In the genomic region with DNA sequence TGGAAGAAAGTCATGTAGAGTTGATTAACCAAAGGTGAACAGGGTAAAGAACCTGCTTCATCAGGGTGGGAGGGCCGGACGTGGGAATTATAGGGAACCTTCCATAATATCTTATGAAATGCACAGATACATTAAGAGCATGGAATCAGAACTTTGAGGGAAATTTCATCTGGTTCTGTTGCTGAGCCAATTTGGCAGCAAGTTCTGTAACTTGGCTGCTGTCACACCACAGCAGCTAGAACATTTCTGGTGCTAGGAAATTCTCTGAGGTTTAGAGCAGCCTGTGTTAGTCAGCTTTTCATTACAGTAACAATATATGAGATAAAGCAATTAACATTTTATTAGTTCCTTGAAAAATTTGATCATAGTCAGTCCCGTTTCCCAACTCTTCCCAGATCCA, we compare ENCODE assay signal across 20 mouse cellular contexts. TPM values are rescaled to one million over a fixed set of nuclear protein-coding genes. Genes with fewer than 3 reads are reported as not detected.
A peak's percentile ranks its signal among the peaks of the same experiment; 100 is the strongest.
DNase-seq lines count a peak whose midpoint lies in the region; ATAC-seq and TF ChIP-seq lines count a peak whose summit lies in the region.
"Had no signal": no experiment of that assay in that cellular context is flagged by ENCODE, and none has a peak within 500 bp of the region (broad histone marks: within the 10 kb centered on the region; RNA-seq: fewer than 3 reads in every experiment).

No protein-coding gene starts in this region.

- DNase-seq in kidney, postnatal 0 days (ENCODE audit: low spot score), result peak; percentile 22
- peak; percentile 26 to 28 for DNase-seq in right cerebral cortex, adult 2 months (ENCODE audit: low spot score in 2 of 2)
- DNase-seq in right cerebral cortex, postnatal 14 days, result no peak
- DNase-seq in layer of hippocampus, adult 9-11 months, result peak; percentile 49
- peak; percentile 66 for DNase-seq in telencephalon, adult 2 months (ENCODE audit: low read depth, low spot score)
- no peak for DNase-seq in embryo, embryonic 10.5 days (ENCODE audit: low spot score)
- DNase-seq: lung, postnatal 36 days; thymus, postnatal 4 days had no signal

- no peak for ATAC-seq in kidney, postnatal 0 days (replicated peaks; ENCODE audit: low FRiP score, low read depth)
- ATAC-seq in kidney, embryonic 15.5 days (replicated peaks; ENCODE audit: low FRiP score), result no peak
- ATAC-seq in erythroblast, adult 5-6 weeks (replicated peaks; ENCODE audit: low FRiP score, poor library complexity, severe bottlenecking), result no peak
- ATAC-seq: forebrain, embryonic 13.5 days had no signal

- H3K4me2 ChIP-seq in kidney, postnatal 0 days (ENCODE audit: low read length), result no peak overlapping the region
- no peak overlapping the region for H3K4me2 ChIP-seq in kidney, embryonic 15.5 days
- H3K4me2 ChIP-seq: forebrain, embryonic 13.5 days; heart, embryonic 13.5 days; liver, embryonic 15.5 days; midbrain, embryonic 11.5 days had no signal

- no peak for TF ChIP-seq CTCF in kidney, postnatal 0 days (IDR thresholded peaks at IDR 0.05; ENCODE audit: low read depth)

- H3K4me3 ChIP-seq in kidney, postnatal 0 days (replicated peaks; ENCODE audit: low read depth, low read length), result no peak overlapping the region
- H3K4me3 ChIP-seq in kidney, embryonic 15.5 days (replicated peaks), result no peak overlapping the region
- H3K4me3 ChIP-seq: forebrain, embryonic 13.5 days; heart, embryonic 13.5 days; liver, embryonic 15.5 days had no signal

- H3K4me1 ChIP-seq in kidney, postnatal 0 days (replicated peaks; ENCODE audit: insufficient read depth, low read length), result no peaks in the 10 kb centered on the region
- no peaks in the 10 kb centered on the region for H3K4me1 ChIP-seq in kidney, embryonic 15.5 days
- H3K4me1 ChIP-seq: forebrain, embryonic 13.5 days; heart, embryonic 13.5 days; liver, embryonic 15.5 days had no signal

- H3K9me3 ChIP-seq in kidney, postnatal 0 days (replicated peaks; ENCODE audit: low read length), result no peaks in the 10 kb centered on the region
- H3K9me3 ChIP-seq in kidney, embryonic 15.5 days (replicated peaks), result no peaks in the 10 kb centered on the region
- H3K9me3 ChIP-seq: forebrain, embryonic 13.5 days; heart, embryonic 13.5 days; liver, embryonic 15.5 days had no signal

- no peaks in the 10 kb centered on the region for H3K36me3 ChIP-seq in kidney, postnatal 0 days (ENCODE audit: insufficient read depth, low read length)
- no peaks in the 10 kb centered on the region for H3K36me3 ChIP-seq in kidney, embryonic 15.5 days
- H3K36me3 ChIP-seq: heart, embryonic 13.5 days; liver, embryonic 15.5 days had no signal

- H3K9ac ChIP-seq in kidney, postnatal 0 days (ENCODE audit: low read depth, low read length), result no peak overlapping the region
- no peak overlapping the region for H3K9ac ChIP-seq in kidney, embryonic 15.5 days
- H3K9ac ChIP-seq: forebrain, embryonic 13.5 days; heart, embryonic 13.5 days; liver, embryonic 15.5 days had no signal

- H3K27ac ChIP-seq in kidney, postnatal 0 days, result no peak overlapping the region
- no peak overlapping the region for H3K27ac ChIP-seq in kidney, embryonic 15.5 days
- H3K27ac ChIP-seq: forebrain, embryonic 13.5 days; heart, embryonic 13.5 days; liver, embryonic 15.5 days had no signal

- no peaks in the 10 kb centered on the region for H3K27me3 ChIP-seq in kidney, postnatal 0 days (ENCODE audit: insufficient read depth, low read length)
- no peaks in the 10 kb centered on the region for H3K27me3 ChIP-seq in kidney, embryonic 15.5 days
- H3K27me3 ChIP-seq: forebrain, embryonic 13.5 days; heart, embryonic 13.5 days; liver, embryonic 15.5 days had no signal

- 79% methylated on average over 3 of the region's 3 CpGs for WGBS in kidney, postnatal 0 days
- whole genome bisulfite sequencing in kidney, embryonic 15.5 days, result 82% methylated on average over 3 of the region's 3 CpGs

RNA-seq across cellular contexts. Expression of a gene that starts 6.6 kb away (rescaled TPM):
- 0.38 and 0.55 TPM in 2 replicates for polyA plus RNA-seq in kidney, postnatal 0 days (2015; fragmentation: Nextera tagmentation; extraction: Ambion mirVana)
- 0.33 and 0.38 TPM in 2 replicates for polyA plus RNA-seq in kidney, embryonic 15.5 days (2015; fragmentation: Nextera tagmentation; extraction: Ambion mirVana)
- not detected in 2 replicates for total RNA-seq in erythroblast, adult 5-6 weeks (2015; ENCODE audit: low replicate concordance)
- total RNA-seq in erythroblast, adult 5-6 weeks (2017; ENCODE audit: low replicate concordance), result not detected in 2 replicates
- polyA plus RNA-seq: heart, embryonic 13.5 days; liver, embryonic 15.5 days had no signal

RNA-seq across cellular contexts. Expression of a gene that starts 36.4 kb away (rescaled TPM):
- 0.46 and 1.5 TPM in 2 replicates for polyA plus RNA-seq in kidney, postnatal 0 days (2015; fragmentation: Nextera tagmentation; extraction: Ambion mirVana)
- 0.56 and 1.2 TPM in 2 replicates for polyA plus RNA-seq in kidney, embryonic 15.5 days (2015; fragmentation: Nextera tagmentation; extraction: Ambion mirVana)
- not detected in 2 replicates for total RNA-seq in erythroblast, adult 5-6 weeks (2015; ENCODE audit: low replicate concordance)
- total RNA-seq in erythroblast, adult 5-6 weeks (2017; ENCODE audit: low replicate concordance), result not detected in 2 replicates
- total RNA-seq: adrenal gland, postnatal 4 days; left cerebral cortex, postnatal 10 days had no signal
- polyA plus RNA-seq: forebrain, embryonic 13.5 days; gonadal fat pad, adult 2 months; hindbrain, embryonic 11.5 days; liver, embryonic 15.5 days; midbrain, embryonic 11.5 days; neural tube, embryonic 14.5 days; testis, adult 2 months had no signal

Comparison
In these comparisons a context has a peak if more than half of its experiments do, and no peak if none do; other contexts are left out.
1. DNase-seq: peak in kidney, postnatal 0 days (single experiment), right cerebral cortex, adult 2 months (2 of 2), layer of hippocampus, adult 9-11 months (single experiment) and telencephalon, adult 2 months (single experiment); none in right cerebral cortex, postnatal 14 days (single experiment) and embryo, embryonic 10.5 days (single experiment).